Mouse (Mus musculus) hindlimb bud, embryonic 11.5 days (tissue): ENCODE measurements at regions not wholly inside any gene's neighbourhood (a gene's known extent, or its start where the extent isn't known, plus 50 kb on each side); places are given as distances from the start of the nearest gene placed in this dataset.

ENCODE experiments used
- DNase-seq: peaks from one replicate; pipeline ENCODE4 v3.0.0-alpha.2; 2012; ENCODE audit warnings: low read depth, low spot score; ENCODE audit errors: extremely low spot score

- DNase-seq, result no peak
These were observed 180.8 kb downstream of the Cd83 start for GRCm38 (mm10) chr13:43965256-43965905.

- DNase-seq, result no peak
These were observed 182.9 kb downstream of the Cd83 start for GRCm38 (mm10) chr13:43967516-43967915.

- no peak for DNase-seq
These were observed 188.3 kb downstream of the Cd83 start for GRCm38 (mm10) chr13:43972906-43973305.

GRCm38 (mm10) chr13:43975281-43975680 is 190.7 kb downstream of the Cd83 start:
- DNase-seq, result no peak

- DNase-seq, result no peak
These were observed 191.2 kb downstream of the Cd83 start for GRCm38 (mm10) chr13:43975801-43976200.

- no peak for DNase-seq
These were observed 192.1 kb downstream of the Cd83 start for GRCm38 (mm10) chr13:43976676-43977075.

GRCm38 (mm10) chr13:43987338-43987737 is 202.8 kb downstream of the Cd83 start:
- DNase-seq, result no peak

- DNase-seq, result no peak
These were observed 203.8 kb downstream of the Cd83 start for GRCm38 (mm10) chr13:43988421-43988820.

- DNase-seq, result no peak
These were observed 205.9 kb downstream of the Cd83 start for GRCm38 (mm10) chr13:43990281-43991101.

- DNase-seq, result no peak
These were observed 207.2 kb downstream of the Cd83 start for GRCm38 (mm10) chr13:43991774-43992173.

GRCm38 (mm10) chr13:43992968-43993367 is 208.4 kb downstream of the Cd83 start:
- no peak for DNase-seq

- no peak for DNase-seq
These were observed 209.8 kb downstream of the Cd83 start for GRCm38 (mm10) chr13:43994361-43994760.

GRCm38 (mm10) chr13:43995623-43996022 is 211.0 kb downstream of the Cd83 start:
- no peak for DNase-seq

- DNase-seq, result no peak
These were observed 217.4 kb downstream of the Cd83 start for GRCm38 (mm10) chr13:44001861-44002545.

GRCm38 (mm10) chr13:44012868-44013267 is 228.3 kb downstream of the Cd83 start:
- DNase-seq, result no peak

- no peak for DNase-seq
These were observed 234.1 kb downstream of the Cd83 start for GRCm38 (mm10) chr13:44018489-44019303.

- no peak for DNase-seq
These were observed 234.7 kb downstream of the Cd83 start for GRCm38 (mm10) chr13:44019304-44019583.

GRCm38 (mm10) chr13:44020851-44021250 is 236.3 kb downstream of the Cd83 start:
- no peak for DNase-seq

GRCm38 (mm10) chr13:44022106-44022505 is 237.5 kb downstream of the Cd83 start:
- no peak for DNase-seq

- no peak for DNase-seq
These were observed 240.0 kb downstream of the Cd83 start for GRCm38 (mm10) chr13:44024612-44025011.
